Comparison of ENCODE assay signal across 8 mouse cellular contexts in the genomic region with DNA sequence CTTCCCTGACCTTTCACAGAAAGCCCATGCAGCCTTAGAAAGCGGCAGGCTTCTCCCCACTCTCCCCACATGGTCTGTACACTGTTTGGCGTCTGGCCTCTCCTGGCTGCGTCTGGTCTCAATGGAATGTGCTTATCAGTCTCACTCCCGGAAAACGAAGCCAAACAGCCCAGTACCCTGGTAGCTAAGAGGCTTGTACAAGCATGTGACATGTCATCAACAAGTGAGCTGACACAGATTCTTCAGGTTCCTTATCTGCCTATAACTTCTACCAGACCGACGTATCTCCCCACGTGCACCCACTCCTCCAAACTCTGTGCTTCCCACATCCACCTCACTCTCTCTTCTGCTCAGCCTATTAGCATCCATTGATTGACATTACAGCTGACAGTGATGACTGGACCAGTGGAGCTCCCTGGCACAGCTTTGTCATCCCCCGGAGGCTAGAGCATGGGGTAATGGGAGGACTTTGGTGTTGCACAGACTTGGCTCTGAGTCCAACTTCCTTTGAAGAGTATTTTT. TPM values are rescaled to one million over a fixed set of nuclear protein-coding genes. Genes with fewer than 3 reads are reported as not detected.
DNase-seq lines count a peak whose midpoint lies in the region; ATAC-seq and TF ChIP-seq lines count a peak whose summit lies in the region.

No protein-coding gene starts in this region.

- no peak for TF ChIP-seq CTCF in hindbrain, postnatal 0 days (IDR thresholded peaks at IDR 0.05; ENCODE audit: low read depth)

- H3K27ac ChIP-seq in embryonic facial prominence, embryonic 14.5 days (replicated peaks; ENCODE audit: low read depth, low read length): no peak overlapping the region
- H3K27ac ChIP-seq in intestine, embryonic 14.5 days (ENCODE audit: low read depth): no peak overlapping the region
- H3K27ac ChIP-seq in forebrain, embryonic 16.5 days (ENCODE audit: low read length): no peak overlapping the region
- H3K27ac ChIP-seq in hindbrain, postnatal 0 days: no peak overlapping the region

- no peaks in the 10 kb centered on the region for H3K36me3 ChIP-seq in embryonic facial prominence, embryonic 14.5 days (ENCODE audit: control insufficient read depth, insufficient read depth, low read length)
- no peaks in the 10 kb centered on the region for H3K36me3 ChIP-seq in intestine, embryonic 14.5 days (ENCODE audit: control insufficient read depth, insufficient read depth, low read length)
- H3K36me3 ChIP-seq in forebrain, embryonic 16.5 days (ENCODE audit: control insufficient read depth, insufficient read depth): no peaks in the 10 kb centered on the region
- no peaks in the 10 kb centered on the region for H3K36me3 ChIP-seq in hindbrain, postnatal 0 days (ENCODE audit: insufficient read depth, low read length)

- no peaks in the 10 kb centered on the region for H3K4me1 ChIP-seq in embryonic facial prominence, embryonic 14.5 days (ENCODE audit: control insufficient read depth, insufficient read depth, low read length)
- H3K4me1 ChIP-seq in intestine, embryonic 14.5 days (replicated peaks; ENCODE audit: control insufficient read depth, insufficient read depth, low read length): peaks cover 8% of the 10 kb centered on the region; the same call in 1 of the 2 replicates
- no peaks in the 10 kb centered on the region for H3K4me1 ChIP-seq in forebrain, embryonic 16.5 days (replicated peaks; ENCODE audit: control insufficient read depth, insufficient read depth, low read length)
- no peaks in the 10 kb centered on the region for H3K4me1 ChIP-seq in hindbrain, postnatal 0 days (ENCODE audit: insufficient read depth, low read length)

- 0 out of 2 replicates have a peak, but pooled peaks cover 4% of the 10 kb centered on the region for H3K9me3 ChIP-seq in embryonic facial prominence, embryonic 14.5 days (ENCODE audit: control insufficient read depth, low read length)
- H3K9me3 ChIP-seq in intestine, embryonic 14.5 days (ENCODE audit: control insufficient read depth, low read length): no peaks in the 10 kb centered on the region
- no peaks in the 10 kb centered on the region for H3K9me3 ChIP-seq in forebrain, embryonic 16.5 days (ENCODE audit: control insufficient read depth, low read length)
- no peaks in the 10 kb centered on the region for H3K9me3 ChIP-seq in hindbrain, postnatal 0 days (ENCODE audit: low read length)

- H3K4me2 ChIP-seq in embryonic facial prominence, embryonic 14.5 days (ENCODE audit: low read depth, low read length): no peak overlapping the region
- 0 out of 2 replicates have a peak overlapping the region, but pooled peaks have one; percentile 11 for H3K4me2 ChIP-seq in intestine, embryonic 14.5 days (ENCODE audit: low read length)
- H3K4me2 ChIP-seq in forebrain, embryonic 16.5 days (ENCODE audit: low read length): no peak overlapping the region
- H3K4me2 ChIP-seq in hindbrain, postnatal 0 days (ENCODE audit: low read depth, low read length): no peak overlapping the region

- DNase-seq in 3T3-L1 (ENCODE audit: low read depth, low spot score): peak; percentile 74
- peak; percentile 68 for DNase-seq in embryonic facial prominence, embryonic 14.5 days (ENCODE audit: low spot score)
- no peak for DNase-seq in intestine, embryonic 14.5 days (ENCODE audit: low spot score)
- peak; percentile 74 to 82 for DNase-seq in lung, adult 18-20 months
- DNase-seq in urinary bladder, postnatal 4 days (ENCODE audit: low spot score in 2 of 2): peak; percentile 62 to 68
- DNase-seq in frontal cortex, postnatal 25 days (ENCODE audit: low spot score in 2 of 2): no peak
- DNase-seq in hindbrain, postnatal 0 days (ENCODE audit: low spot score): no peak

- no peaks in the 10 kb centered on the region for H3K27me3 ChIP-seq in embryonic facial prominence, embryonic 14.5 days (replicated peaks; ENCODE audit: control insufficient read depth, insufficient read depth, low read length)
- H3K27me3 ChIP-seq in intestine, embryonic 14.5 days (replicated peaks; ENCODE audit: control insufficient read depth, insufficient read depth, low read length): no peaks in the 10 kb centered on the region
- no peaks in the 10 kb centered on the region for H3K27me3 ChIP-seq in forebrain, embryonic 16.5 days (replicated peaks; ENCODE audit: control insufficient read depth, insufficient read depth, low read length)
- H3K27me3 ChIP-seq in hindbrain, postnatal 0 days (ENCODE audit: insufficient read depth, low read length): no peaks in the 10 kb centered on the region

- H3K9ac ChIP-seq in embryonic facial prominence, embryonic 14.5 days (ENCODE audit: low read depth, low read length): no peak overlapping the region
- H3K9ac ChIP-seq in intestine, embryonic 14.5 days (ENCODE audit: low read length): no peak overlapping the region
- no peak overlapping the region for H3K9ac ChIP-seq in forebrain, embryonic 16.5 days (replicated peaks; ENCODE audit: low read depth, low read length)
- H3K9ac ChIP-seq in hindbrain, postnatal 0 days (replicated peaks; ENCODE audit: low read length): no peak overlapping the region

- H3K4me3 ChIP-seq in embryonic facial prominence, embryonic 14.5 days (ENCODE audit: low read depth, low read length): no peak overlapping the region
- H3K4me3 ChIP-seq in intestine, embryonic 14.5 days (ENCODE audit: low read depth, low read length): no peak overlapping the region
- no peak overlapping the region for H3K4me3 ChIP-seq in forebrain, embryonic 16.5 days (replicated peaks; ENCODE audit: low read length)
- H3K4me3 ChIP-seq in hindbrain, postnatal 0 days (ENCODE audit: low read length): no peak overlapping the region

- 32% methylated on average over 9 of the region's 9 CpGs for WGBS in embryonic facial prominence, embryonic 14.5 days
- WGBS in intestine, embryonic 14.5 days: 13% methylated on average over 9 of the region's 9 CpGs
- WGBS in forebrain, embryonic 16.5 days: 58% methylated on average over 9 of the region's 9 CpGs
- WGBS in hindbrain, postnatal 0 days: 36% methylated on average over 9 of the region's 9 CpGs

- peak; percentile 72; the same call in 1 of the 2 replicates for ATAC-seq in embryonic facial prominence, embryonic 14.5 days (ENCODE audit: low read depth)
- ATAC-seq in intestine, embryonic 14.5 days (replicated peaks; ENCODE audit: low FRiP score, low TSS enrichment, low read depth): peak; percentile 36; the same call in 1 of the 2 replicates
- no peak for ATAC-seq in forebrain, embryonic 16.5 days
- no peak for ATAC-seq in hindbrain, postnatal 0 days

RNA-seq across cellular contexts. Expression of gene Tead1, which starts 22.9 kb away (rescaled TPM):
- polyA plus RNA-seq in embryonic facial prominence, embryonic 14.5 days (2014; fragmentation: Nextera tagmentation; extraction: Ambion mirVana): 18.0 and 18.2 TPM in 2 replicates
- polyA plus RNA-seq in intestine, embryonic 14.5 days (2014; fragmentation: Nextera tagmentation; extraction: Ambion mirVana): 18.6 and 20.2 TPM in 2 replicates
- polyA plus RNA-seq in forebrain, embryonic 16.5 days (2015; fragmentation: Nextera tagmentation; extraction: Ambion mirVana): 10.3 and 17.6 TPM in 2 replicates
- total RNA-seq in hindbrain, postnatal 0 days (2014; rRNA removed): 25.6 and 32.4 TPM in 2 replicates
- polyA plus RNA-seq in hindbrain, postnatal 0 days (2015; fragmentation: Nextera tagmentation; extraction: Ambion mirVana): 10.2 and 14.3 TPM in 2 replicates

Comparison
In these comparisons a context has a peak if more than half of its experiments do, and no peak if none do; other contexts are left out.
1. DNase-seq: peak in 3T3-L1 (single experiment), embryonic facial prominence, embryonic 14.5 days (single experiment), lung, adult 18-20 months (2 of 2) and urinary bladder, postnatal 4 days (2 of 2); none in intestine, embryonic 14.5 days (single experiment), frontal cortex, postnatal 25 days (0 of 2) and hindbrain, postnatal 0 days (single experiment).
2. ATAC-seq: peak in embryonic facial prominence, embryonic 14.5 days (single experiment) and intestine, embryonic 14.5 days (single experiment); none in forebrain, embryonic 16.5 days (single experiment) and hindbrain, postnatal 0 days (single experiment).